Mouse (Mus musculus) testis, adult 2 months (tissue): ENCODE results near the gene Napsa.

Experiments used
- CTCF ChIP-seq: fragments of 200-500 bp; IDR thresholded peaks from 2 replicates; pipeline ENCODE4 v1.5.1; 2012; ENCODE audit warnings: low read depth, mild to moderate bottlenecking, inconsistent platforms, low read length, moderate library complexity; ENCODE audit not compliant: control insufficient read depth, insufficient read depth, insufficient replicate concordance
- POLR2A ChIP-seq: fragments of 200-500 bp; IDR thresholded peaks from 2 replicates; pipeline ENCODE4 v1.6.1; 2012; ENCODE audit warnings: low read depth, mild to moderate bottlenecking, inconsistent platforms, low read length, moderate library complexity; ENCODE audit not compliant: control insufficient read depth

DNA sequence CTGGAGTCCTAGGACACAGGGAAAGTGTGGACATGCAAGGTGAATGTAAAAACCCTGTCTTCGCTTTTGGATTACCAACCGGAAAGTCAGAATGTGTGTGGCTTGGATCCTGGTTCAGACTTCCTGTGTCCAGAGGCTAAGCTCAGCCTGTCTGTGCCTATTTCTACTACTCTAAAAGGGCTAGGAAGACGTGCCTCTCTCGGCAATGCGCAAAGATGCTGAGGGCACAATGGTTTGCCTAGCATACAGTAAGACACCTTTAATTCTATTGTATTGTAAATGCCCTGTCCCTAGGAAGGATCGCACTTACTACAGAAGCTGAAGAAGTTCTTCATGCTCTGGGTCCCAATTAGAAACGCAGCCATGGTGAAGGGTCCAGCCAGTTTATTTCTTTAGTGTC lies 33.3 kb downstream of the Napsa start:
- no peak for TF ChIP-seq CTCF
- TF ChIP-seq POLR2A, result no peak
